ENCODE assay signal across 9 mouse cellular contexts in genomic region chr7:79238741-79239140, GRCm38 (mm10). TPM values are rescaled to one million over a fixed set of nuclear protein-coding genes. Genes with fewer than 3 reads are reported as not detected.
DNase-seq lines count a peak whose midpoint lies in the region; ATAC-seq and TF ChIP-seq lines count a peak whose summit lies in the region.
"Had no signal": no experiment of that assay in that cellular context is flagged by ENCODE, and none has a peak within 500 bp of the region (broad histone marks: within the 10 kb centered on the region; RNA-seq: fewer than 3 reads in every experiment).

No protein-coding gene starts in this region.

- WGBS in forebrain, postnatal 0 days: 79% methylated on average over 5 of the region's 5 CpGs
- WGBS in forebrain, embryonic 13.5 days: 83% methylated on average over 5 of the region's 5 CpGs
- 77% methylated on average over 5 of the region's 5 CpGs for WGBS in neural tube, embryonic 15.5 days

- ATAC-seq in forebrain, postnatal 0 days: no peak
- no peak for ATAC-seq in forebrain, embryonic 13.5 days
- ATAC-seq in neural tube, embryonic 15.5 days (ENCODE audit: low FRiP score): no peak

- no peak overlapping the region for H3K4me3 ChIP-seq in forebrain, postnatal 0 days (ENCODE audit: low read depth, low read length)
- no peak overlapping the region for H3K4me3 ChIP-seq in forebrain, embryonic 13.5 days
- H3K4me3 ChIP-seq in neural tube, embryonic 15.5 days (replicated peaks): no peak overlapping the region
- H3K4me3 ChIP-seq: heart, embryonic 13.5 days had no signal

- H3K27ac ChIP-seq in forebrain, postnatal 0 days (ENCODE audit: low read depth, low read length): no peak overlapping the region
- H3K27ac ChIP-seq in forebrain, embryonic 13.5 days: no peak overlapping the region
- no peak overlapping the region for H3K27ac ChIP-seq in neural tube, embryonic 15.5 days (replicated peaks)
- H3K27ac ChIP-seq: heart, embryonic 13.5 days had no signal

- TF ChIP-seq CTCF in forebrain, postnatal 0 days (IDR thresholded peaks at IDR 0.05; ENCODE audit: low read depth): peak; percentile 64

- no peaks in the 10 kb centered on the region for H3K4me1 ChIP-seq in forebrain, postnatal 0 days (ENCODE audit: insufficient read depth)
- no peaks in the 10 kb centered on the region for H3K4me1 ChIP-seq in forebrain, embryonic 13.5 days
- H3K4me1 ChIP-seq in neural tube, embryonic 15.5 days: no peaks in the 10 kb centered on the region

- no peak overlapping the region for H3K4me2 ChIP-seq in forebrain, postnatal 0 days (ENCODE audit: low read depth)
- no peak overlapping the region for H3K4me2 ChIP-seq in forebrain, embryonic 13.5 days
- H3K4me2 ChIP-seq in neural tube, embryonic 15.5 days: no peak overlapping the region
- H3K4me2 ChIP-seq: heart, embryonic 13.5 days had no signal

- peak; percentile 31 for DNase-seq in forebrain, postnatal 0 days
- DNase-seq in neural tube, embryonic 10.5 days (ENCODE audit: extremely low spot score, low spot score): peak; percentile 18
- DNase-seq in embryo, embryonic 11.5 days (ENCODE audit: low read depth, low spot score): peak; percentile 14
- peak; percentile 58 for DNase-seq in retina, embryonic 14.5 days (ENCODE audit: low spot score)
- no peak for DNase-seq in urinary bladder, postnatal 36 days (ENCODE audit: low spot score in 2 of 2)
- DNase-seq in cerebellum, adult 11-12 months: no peak

- no peaks in the 10 kb centered on the region for H3K9me3 ChIP-seq in forebrain, postnatal 0 days (ENCODE audit: low read length)
- no peaks in the 10 kb centered on the region for H3K9me3 ChIP-seq in forebrain, embryonic 13.5 days (replicated peaks)
- H3K9me3 ChIP-seq in neural tube, embryonic 15.5 days (replicated peaks): no peaks in the 10 kb centered on the region
- H3K9me3 ChIP-seq: heart, embryonic 13.5 days had no signal

- H3K9ac ChIP-seq in forebrain, postnatal 0 days: no peak overlapping the region
- H3K9ac ChIP-seq in forebrain, embryonic 13.5 days: no peak overlapping the region
- H3K9ac ChIP-seq in neural tube, embryonic 15.5 days (replicated peaks): no peak overlapping the region
- H3K9ac ChIP-seq: heart, embryonic 13.5 days had no signal

- H3K27me3 ChIP-seq in forebrain, postnatal 0 days (ENCODE audit: insufficient read depth, low read length): no peaks in the 10 kb centered on the region
- H3K27me3 ChIP-seq in forebrain, embryonic 13.5 days: no peaks in the 10 kb centered on the region
- no peaks in the 10 kb centered on the region for H3K27me3 ChIP-seq in neural tube, embryonic 15.5 days (replicated peaks)

- no peaks in the 10 kb centered on the region for H3K36me3 ChIP-seq in forebrain, postnatal 0 days (ENCODE audit: insufficient read depth)
- no peaks in the 10 kb centered on the region for H3K36me3 ChIP-seq in forebrain, embryonic 13.5 days (ENCODE audit: poor library complexity, severe bottlenecking)
- no peaks in the 10 kb centered on the region for H3K36me3 ChIP-seq in neural tube, embryonic 15.5 days
- H3K36me3 ChIP-seq: heart, embryonic 13.5 days had no signal

RNA-seq across cellular contexts. Expression of gene Abhd2, which starts 34.3 kb away (rescaled TPM):
- 66.8 and 88.0 TPM in 2 replicates for total RNA-seq in forebrain, postnatal 0 days (2014; rRNA removed)
- polyA plus RNA-seq in forebrain, postnatal 0 days (2015; fragmentation: Nextera tagmentation; extraction: Ambion mirVana): 22.5 and 26.0 TPM in 2 replicates
- 16.9 and 17.3 TPM in 2 replicates for polyA plus RNA-seq in forebrain, embryonic 13.5 days (2015; fragmentation: Nextera tagmentation; extraction: Ambion mirVana)
- 15.6 TPM in 2 replicates for polyA plus RNA-seq in neural tube, embryonic 15.5 days (2015; fragmentation: Nextera tagmentation; extraction: Ambion mirVana)

Comparison
In these comparisons a context has a peak if more than half of its experiments do, and no peak if none do; other contexts are left out.
1. DNase-seq: peak in forebrain, postnatal 0 days (single experiment), neural tube, embryonic 10.5 days (single experiment), embryo, embryonic 11.5 days (single experiment) and retina, embryonic 14.5 days (single experiment); none in urinary bladder, postnatal 36 days (0 of 2) and cerebellum, adult 11-12 months (single experiment).